Mouse (Mus musculus) intestine, postnatal 0 days (tissue): ENCODE data around the gene Zbtb38. TPM values are rescaled to one million over a fixed set of nuclear protein-coding genes. Genes with fewer than 3 reads are reported as not detected.
A peak's percentile ranks its signal among the peaks of the same experiment; 100 is the strongest.

Experiments
- ATAC-seq: fragments of 200-750 bp; cut with Nextera tagmentation; 2 replicates; pipeline ENCODE4 v1.8.0; 2017; ENCODE audit warnings: mild to moderate bottlenecking, moderate TSS enrichment, moderate library complexity
- H3K27ac ChIP-seq: fragments of 300-500 bp; sonication (generic); 2 replicates; pipeline ENCODE4 v1.5.1; 2014; ENCODE audit warnings: mild to moderate bottlenecking, low read depth, low read length, moderate library complexity
- H3K27me3 ChIP-seq: fragments of 300-500 bp; sonication (generic); replicated peaks from 2 replicates; pipeline ENCODE4 v1.6.1; 2014; ENCODE audit warnings: low read length, mixed read lengths; ENCODE audit not compliant: control insufficient read depth, insufficient read depth
- H3K36me3 ChIP-seq: fragments of 300-500 bp; sonication (generic); 2 replicates; pipeline ENCODE4 v1.6.1; 2014; ENCODE audit warnings: mild to moderate bottlenecking, moderate library complexity; ENCODE audit not compliant: control insufficient read depth, insufficient read depth
- H3K4me1 ChIP-seq: fragments of 300-500 bp; sonication (generic); replicated peaks from 2 replicates; pipeline ENCODE4 v1.6.1; 2014; ENCODE audit warnings: antibody characterized with exemption, low read length, mixed read lengths; ENCODE audit not compliant: control insufficient read depth, insufficient read depth
- H3K4me2 ChIP-seq: fragments of 300-500 bp; sonication (generic); replicated peaks from 2 replicates; pipeline ENCODE4 v1.6.1; 2014; ENCODE audit warnings: low read depth, mild to moderate bottlenecking, moderate library complexity
- H3K4me3 ChIP-seq: fragments of 300-500 bp; sonication (generic); 2 replicates; pipeline ENCODE4 v1.5.1; 2014; ENCODE audit warnings: low read depth, low read length
- H3K9ac ChIP-seq: fragments of 300-500 bp; sonication (generic); 2 replicates; pipeline ENCODE4 v1.6.1; 2014; ENCODE audit warnings: mild to moderate bottlenecking, low read depth, low read length
- H3K9me3 ChIP-seq: fragments of 300-500 bp; sonication (generic); 2 replicates; pipeline ENCODE4 v1.6.1; 2016; ENCODE audit warnings: mixed run types; ENCODE audit not compliant: control insufficient read depth
- CTCF ChIP-seq: sonication (generic); IDR thresholded peaks from 2 replicates; pipeline ENCODE4 v1.5.1; 2016; ENCODE audit warnings: low read depth, mild to moderate bottlenecking, control low read depth, antibody characterized with exemption, moderate library complexity
- WGBS: fragments of 180-500 bp; shearing (Covaris S2); extraction: QIAGEN DNeasy Blood & Tissue Kit; methylation state at CpG from one replicate; pipeline ENCODE4 v1.1.7; 2014; 5-methylcytosine and 5-hydroxymethylcytosine counted together
- polyA plus RNA-seq: library from polyadenylated mRNA; unstranded; fragments of >200 nt; fragmentation: Nextera tagmentation; extraction: Ambion mirVana; gene quantifications from 2 replicates; pipeline ENCODE4 v1.2.1, GENCODE M21; 2015

The Zbtb38 gene
- polyA plus RNA-seq, 1 experiment from 2014 or later, result 18.5 TPM

DNA sequence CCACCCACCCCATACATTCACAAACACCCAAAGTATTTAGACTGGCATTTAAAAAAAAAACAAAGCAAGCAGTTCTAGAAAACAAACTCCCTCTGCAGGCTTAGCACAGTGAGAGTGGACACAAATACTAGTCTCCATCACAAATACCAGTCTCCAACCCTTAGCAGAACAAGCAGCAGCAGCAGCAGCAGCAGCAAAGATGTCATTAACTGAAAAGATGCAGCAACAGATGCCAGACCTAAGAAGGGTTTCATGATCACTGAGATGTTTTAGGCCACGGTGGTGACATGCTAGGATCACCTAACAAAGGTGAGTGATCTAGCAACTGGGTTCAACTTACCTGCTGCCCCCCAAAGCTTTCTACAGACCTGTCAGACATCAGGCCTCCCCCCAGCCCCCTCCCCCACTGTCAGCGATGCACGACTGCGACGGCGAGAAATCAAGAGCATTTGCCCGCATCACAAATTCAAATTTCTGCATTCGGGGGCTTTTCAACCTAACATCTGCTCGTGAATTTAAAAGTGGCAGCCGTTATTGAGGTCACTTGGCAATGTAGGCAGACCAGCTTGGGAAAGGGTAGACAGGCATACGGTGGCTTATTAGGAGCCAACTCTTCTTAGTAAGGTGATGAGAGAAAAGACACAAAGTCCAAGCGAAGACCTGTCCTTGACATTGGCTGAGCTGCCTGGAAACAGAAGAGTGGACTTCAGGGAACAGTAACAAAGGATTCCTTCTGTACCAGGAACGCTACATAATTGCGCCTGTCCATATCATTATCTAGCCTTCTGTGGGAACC lies 26.1 kb downstream of the Zbtb38 start:
- Histone ChIP-seq H3K9me3 (no peaks in the 10 kb centered on the region), H3K4me1 (no peaks in the 10 kb centered on the region), H3K4me2 (no peak overlapping the region), H3K4me3 (no peak overlapping the region), H3K27ac (no peak overlapping the region), H3K9ac (no peak overlapping the region), H3K27me3 (no peaks in the 10 kb centered on the region), H3K36me3 (no peaks in the 10 kb centered on the region)
- WGBS, result 76% methylated on average over 14 of the region's 14 CpGs
- ATAC-seq, result no peak
- TF ChIP-seq CTCF, result no peak

DNA sequence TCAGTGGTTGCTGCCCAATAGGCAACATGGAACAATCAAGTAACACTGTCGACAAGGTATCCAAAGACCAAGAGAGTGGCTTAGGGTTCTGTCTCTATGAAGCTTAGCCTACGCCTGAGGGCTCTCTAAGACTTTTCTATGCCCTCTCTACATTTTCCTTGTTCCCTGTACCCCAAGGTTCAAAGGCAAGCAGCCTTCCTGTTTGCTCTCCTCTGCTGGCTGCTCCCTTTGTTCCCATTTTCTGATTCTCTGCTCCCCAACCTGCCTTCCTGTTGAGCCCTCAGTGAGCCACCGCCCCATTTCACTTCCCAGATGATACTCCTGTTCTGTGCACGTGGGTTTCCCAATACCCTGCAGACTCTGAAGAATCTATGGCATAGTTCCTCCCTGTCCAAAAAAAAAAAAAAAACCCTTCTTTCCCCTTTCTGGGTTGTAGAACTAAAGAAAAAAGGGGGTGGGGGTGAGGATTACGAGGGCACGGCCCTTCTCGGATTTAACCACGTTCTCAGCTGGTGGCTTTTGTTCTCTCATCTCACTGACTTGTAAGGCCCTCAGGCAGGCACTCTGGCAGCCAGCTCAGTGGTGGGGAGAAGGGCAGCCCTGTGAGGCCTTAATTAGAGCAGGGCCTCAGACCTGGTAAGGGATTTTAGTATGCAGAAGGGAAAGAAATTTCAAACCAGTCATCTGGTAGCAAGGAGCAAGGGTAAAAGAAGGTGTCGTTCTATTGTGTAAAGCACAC lies 26.9 kb downstream of the Zbtb38 start:
- H3K4me2 ChIP-seq, result no peak overlapping the region
- no peak overlapping the region for H3K27ac ChIP-seq
- no peak for TF ChIP-seq CTCF
- no peaks in the 10 kb centered on the region for H3K36me3 ChIP-seq
- no peak for ATAC-seq
- no peaks in the 10 kb centered on the region for H3K27me3 ChIP-seq
- H3K4me3 ChIP-seq, result no peak overlapping the region
- no peaks in the 10 kb centered on the region for H3K9me3 ChIP-seq
- 62% methylated on average over 9 of the region's 9 CpGs for WGBS
- H3K4me1 ChIP-seq, result no peaks in the 10 kb centered on the region
- no peak overlapping the region for H3K9ac ChIP-seq

DNA sequence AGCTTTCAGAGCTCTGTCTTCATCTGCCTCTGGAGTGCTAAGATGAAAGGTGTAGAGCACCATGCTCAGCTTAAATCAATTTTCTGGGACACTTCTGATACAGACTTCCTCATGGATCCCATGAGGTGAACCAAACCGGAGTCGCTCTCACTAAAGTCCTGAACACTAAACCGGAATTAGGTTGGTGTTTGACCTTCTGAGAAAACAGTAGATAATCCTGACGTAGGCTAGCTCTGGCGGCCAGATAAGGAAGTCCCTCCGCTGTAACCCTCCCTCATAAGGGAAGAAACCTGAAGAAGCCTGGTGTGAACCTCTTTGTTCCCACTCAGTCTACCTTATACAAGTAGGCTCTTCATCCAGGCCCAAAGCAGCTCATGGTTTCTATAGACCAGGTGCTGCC lies 29.0 kb downstream of the Zbtb38 start:
- 62% methylated on average over 6 of the region's 6 CpGs for WGBS

DNA sequence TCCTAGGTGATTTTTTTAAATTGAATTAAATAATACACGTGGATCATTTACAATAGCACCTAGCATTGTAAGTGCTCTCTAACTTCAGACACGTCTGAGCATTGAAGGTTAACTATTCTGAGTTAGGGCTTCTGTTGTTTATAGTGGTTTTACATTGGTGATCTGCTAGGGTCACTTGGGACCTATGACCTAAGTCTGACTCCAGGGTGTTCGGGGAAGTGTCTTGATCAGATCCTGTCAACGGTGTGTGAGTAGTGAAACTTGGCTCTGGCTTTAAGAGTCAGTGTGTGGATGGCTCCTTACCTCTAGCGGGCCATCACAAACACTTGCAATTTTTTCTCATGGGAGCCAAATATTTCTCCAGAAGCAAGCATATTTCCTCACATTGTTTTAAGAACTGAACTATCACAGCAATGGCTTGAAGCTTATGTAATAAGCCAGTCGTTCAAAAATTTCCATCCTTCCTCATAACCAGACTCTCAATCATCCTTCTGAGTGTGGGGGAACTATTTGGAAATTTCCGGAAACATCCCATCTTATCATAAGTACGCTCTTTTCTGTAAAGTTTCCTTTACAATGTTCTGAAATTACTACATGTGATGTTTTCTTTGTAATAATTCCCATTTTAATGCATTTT lies 31.4 kb downstream of the Zbtb38 start:
- no peaks in the 10 kb centered on the region for H3K9me3 ChIP-seq
- H3K4me3 ChIP-seq, result no peak overlapping the region
- H3K36me3 ChIP-seq, result peaks cover 8% of the 10 kb centered on the region; the same call in 1 of the 2 replicates
- no peak for TF ChIP-seq CTCF
- no peak for ATAC-seq
- no peak overlapping the region for H3K4me2 ChIP-seq
- H3K9ac ChIP-seq, result no peak overlapping the region
- no peak overlapping the region for H3K27ac ChIP-seq
- no peaks in the 10 kb centered on the region for H3K27me3 ChIP-seq
- H3K4me1 ChIP-seq, result 0 out of 2 replicates have a peak, but pooled peaks cover 2% of the 10 kb centered on the region
- WGBS, result 80% methylated on average over 8 of the region's 8 CpGs

More for the DNA sequence above, 29.0 kb downstream of the Zbtb38 start:
- no peak overlapping the region for H3K27ac ChIP-seq
- H3K4me2 ChIP-seq, result no peak overlapping the region
- no peak overlapping the region for H3K9ac ChIP-seq
- H3K27me3 ChIP-seq, result no peaks in the 10 kb centered on the region
- no peak for ATAC-seq
- no peaks in the 10 kb centered on the region for H3K4me1 ChIP-seq
- H3K36me3 ChIP-seq, result no peaks in the 10 kb centered on the region
- no peak overlapping the region for H3K4me3 ChIP-seq
- TF ChIP-seq CTCF, result no peak
- H3K9me3 ChIP-seq, result no peaks in the 10 kb centered on the region

DNA sequence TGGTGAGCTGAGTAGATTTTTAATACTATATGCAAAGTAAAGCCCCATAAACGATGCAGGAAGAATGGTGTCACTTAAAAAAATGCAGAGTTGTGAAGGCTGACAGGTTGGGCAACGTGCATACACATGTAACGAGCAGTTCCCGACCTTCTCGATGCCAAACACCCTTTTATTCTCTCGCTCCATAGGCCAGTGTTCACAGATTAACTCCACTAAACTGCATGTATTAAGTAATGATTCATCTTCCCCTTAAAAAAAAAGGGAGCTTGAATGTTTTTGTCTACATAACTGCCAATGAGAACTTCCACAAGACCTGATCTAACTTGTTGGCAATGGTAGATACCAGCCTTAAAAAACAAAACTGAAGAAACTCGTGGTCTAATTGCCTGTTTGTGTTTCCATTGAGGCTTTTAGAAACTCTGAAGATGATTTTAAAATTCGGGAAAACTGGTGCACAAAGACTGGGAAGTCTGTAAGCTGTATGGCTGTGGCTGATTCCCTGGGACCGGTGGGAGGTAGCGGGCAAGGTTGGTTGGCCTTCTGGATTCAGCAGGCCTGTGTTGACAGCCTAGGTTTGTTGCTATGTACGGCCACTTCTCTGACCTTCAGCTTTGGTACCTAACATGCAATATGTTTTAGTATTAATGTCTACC lies 32.0 kb downstream of the Zbtb38 start:
- H3K9me3 ChIP-seq, result no peaks in the 10 kb centered on the region
- no peak overlapping the region for H3K27ac ChIP-seq
- no peak for ATAC-seq
- 58% methylated on average over 11 of the region's 11 CpGs for WGBS
- no peak for TF ChIP-seq CTCF
- H3K4me1 ChIP-seq, result 0 out of 2 replicates have a peak, but pooled peaks cover 2% of the 10 kb centered on the region
- 0 out of 2 replicates have a peak overlapping the region, but pooled peaks have one; percentile 86 for H3K4me3 ChIP-seq
- H3K36me3 ChIP-seq, result peaks cover 8% of the 10 kb centered on the region; the same call in 1 of the 2 replicates
- H3K27me3 ChIP-seq, result no peaks in the 10 kb centered on the region
- 0 out of 2 replicates have a peak overlapping the region, but pooled peaks have one; percentile 98 for H3K9ac ChIP-seq
- H3K4me2 ChIP-seq, result peak overlapping the region; percentile 65
